Mouse (Mus musculus) kidney, adult 2 months (tissue): ENCODE measurements around the gene Lpp. TPM values are rescaled to one million over a fixed set of nuclear protein-coding genes. Genes with fewer than 3 reads are reported as not detected.

Experiments used
- DNase-seq: peaks from one replicate; pipeline ENCODE4 v3.0.0; 2021
- H3K27ac ChIP-seq: fragments of 200-500 bp; 2 replicates; pipeline ENCODE4 v1.5.1; 2012; ENCODE audit warnings: low read depth, low read length, control low read depth, inconsistent platforms; ENCODE audit not compliant: insufficient read depth
- H3K27me3 ChIP-seq: fragments of 200-500 bp; replicated peaks from 2 replicates; pipeline ENCODE4 v1.6.1; 2012; ENCODE audit warnings: mild to moderate bottlenecking, moderate library complexity, low read length, inconsistent platforms; ENCODE audit not compliant: control insufficient read depth, insufficient read depth
- H3K36me3 ChIP-seq: fragments of 200-500 bp; 2 replicates; pipeline ENCODE4 v1.6.1; 2012; ENCODE audit warnings: mild to moderate bottlenecking, moderate library complexity, low read length, inconsistent platforms; ENCODE audit not compliant: control insufficient read depth, insufficient read depth
- H3K4me1 ChIP-seq: fragments of 200-500 bp; 2 replicates; pipeline ENCODE4 v1.6.1; 2011; ENCODE audit warnings: low read length; ENCODE audit not compliant: control insufficient read depth, insufficient read depth
- H3K4me3 ChIP-seq: fragments of 200-500 bp; 2 replicates; pipeline ENCODE4 v1.5.1; 2011; ENCODE audit warnings: mild to moderate bottlenecking, low read depth, low read length, control low read depth; ENCODE audit not compliant: insufficient read depth
- CTCF ChIP-seq: fragments of 200-500 bp; conservative IDR thresholded peaks from 2 replicates; pipeline ENCODE4 v1.5.1; 2011; ENCODE audit warnings: low read depth, mild to moderate bottlenecking, control low read depth, low read length, moderate library complexity, mixed read lengths; ENCODE audit not compliant: insufficient read depth, insufficient read length
- POLR2A ChIP-seq: fragments of 200-500 bp; IDR thresholded peaks from one replicate; pipeline ENCODE4 v1.6.1; 2011; ENCODE audit warnings: low read depth, low read length, control low read depth
- WGBS: fragments of 180-500 bp; shearing (Covaris S2); methylation state at CpG from one replicate; pipeline ENCODE4 v1.1.7; 2018; 5-methylcytosine and 5-hydroxymethylcytosine counted together
- polyA plus RNA-seq: library from polyadenylated mRNA; depleted of rRNA; stranded (reverse); fragments of >200 nt; gene quantifications from 2 replicates; pipeline ENCODE4 v1.2.3, GENCODE M21; 2012

Gene Lpp
- polyA plus RNA-seq, 1 experiment: 15.9 TPM

DNA sequence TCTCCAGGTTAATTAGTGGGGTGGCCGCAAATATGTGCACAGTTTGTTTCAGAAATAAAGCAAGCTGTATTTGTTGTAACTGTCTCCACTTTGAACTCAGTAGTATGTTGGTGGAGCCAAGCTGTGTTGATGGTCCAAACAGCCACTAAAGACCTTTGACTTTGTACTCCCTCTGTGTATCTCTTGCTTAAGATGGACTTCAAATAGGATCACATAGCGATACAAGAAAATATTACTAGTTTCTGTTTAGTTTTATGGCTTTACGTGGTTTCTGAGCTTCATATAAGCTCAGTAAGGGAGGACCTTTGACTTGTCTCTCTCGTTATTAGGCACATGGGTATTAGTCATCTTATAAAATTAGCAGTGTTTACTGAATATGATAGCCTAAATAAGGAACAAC lies 485.7 kb downstream of the Lpp start:
- Histone ChIP-seq H3K4me3 (no peak overlapping the region), H3K27me3 (no peaks in the 10 kb centered on the region), H3K36me3 (no peaks in the 10 kb centered on the region), H3K4me1 (peaks cover 8% of the 10 kb centered on the region; the same call in 1 of the 2 replicates), H3K27ac (no peak overlapping the region)
- DNase-seq: no peak
- no peak for TF ChIP-seq POLR2A
- TF ChIP-seq CTCF: no peak
- 80% methylated on average over 4 of the region's 4 CpGs for WGBS

DNA sequence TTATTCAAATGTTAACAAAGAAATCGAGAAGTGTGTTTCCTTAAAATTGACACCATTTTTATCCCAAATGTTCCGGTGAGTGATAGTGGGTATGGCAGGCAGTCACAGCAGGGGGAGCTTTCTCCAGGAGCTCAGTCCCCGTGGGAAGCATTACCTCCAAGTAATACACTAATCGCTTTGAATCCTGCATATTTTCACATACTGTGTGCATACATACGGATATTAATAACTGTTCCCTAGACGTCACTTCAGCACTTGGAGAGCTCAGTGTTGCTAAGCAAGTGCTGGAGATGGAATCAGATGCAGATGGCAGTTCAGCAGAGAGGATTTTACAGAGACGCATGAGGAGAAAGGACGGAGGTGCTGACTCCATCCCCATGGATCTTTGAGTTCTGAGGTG lies 487.4 kb downstream of the Lpp start:
- Histone ChIP-seq H3K27me3 (no peaks in the 10 kb centered on the region), H3K36me3 (no peaks in the 10 kb centered on the region), H3K27ac (no peak overlapping the region), H3K4me1 (peaks cover 10% of the 10 kb centered on the region; the same call in 1 of the 2 replicates), H3K4me3 (no peak overlapping the region)
- TF ChIP-seq POLR2A (no peak), CTCF (no peak)
- no peak for DNase-seq
- 72% methylated on average over 8 of the region's 8 CpGs for WGBS

DNA sequence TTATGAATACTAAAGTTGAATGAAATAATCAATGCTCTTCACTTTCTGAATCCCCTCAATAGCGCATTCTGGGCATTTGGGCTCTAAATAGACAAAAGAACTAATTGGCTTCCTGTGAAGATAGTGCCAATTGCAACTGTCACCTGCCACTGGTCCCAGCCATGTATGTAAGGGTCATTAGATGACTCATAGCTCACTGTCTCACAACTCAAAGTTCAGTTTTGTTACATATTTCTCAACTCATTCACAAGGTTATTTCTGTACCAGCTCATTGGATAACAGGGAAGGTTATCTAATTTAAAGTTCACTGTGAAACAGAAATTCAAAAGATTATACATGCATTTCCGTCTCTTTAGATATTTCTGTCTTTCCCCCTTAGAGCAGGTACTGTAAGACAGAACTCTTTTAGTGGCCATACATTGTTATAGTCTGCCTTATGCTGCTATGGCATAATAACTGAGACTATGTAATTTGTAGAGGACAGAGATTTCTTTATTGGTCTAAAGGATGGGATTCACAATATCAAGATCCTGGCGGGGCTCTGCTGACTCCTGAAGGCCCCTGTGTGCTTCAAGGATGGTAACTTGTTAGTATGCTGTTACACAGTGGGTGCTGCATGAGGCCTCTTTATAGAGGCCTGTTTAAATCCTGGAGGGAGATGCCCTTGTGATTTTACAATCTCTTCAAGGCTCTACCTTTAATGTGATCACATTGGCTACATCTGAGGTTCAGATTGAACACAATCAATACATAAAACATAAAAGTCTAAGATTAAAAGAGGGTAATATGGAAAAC lies 488.9 kb downstream of the Lpp start:
- Histone ChIP-seq H3K4me3 (no peak overlapping the region), H3K4me1 (peaks cover 14% of the 10 kb centered on the region; the same call in 1 of the 2 replicates), H3K36me3 (no peaks in the 10 kb centered on the region), H3K27ac (no peak overlapping the region), H3K27me3 (no peaks in the 10 kb centered on the region)
- no peak for DNase-seq
- WGBS: 99% methylated on average over 3 of the region's 3 CpGs
- TF ChIP-seq CTCF: no peak
- TF ChIP-seq POLR2A: no peak

DNA sequence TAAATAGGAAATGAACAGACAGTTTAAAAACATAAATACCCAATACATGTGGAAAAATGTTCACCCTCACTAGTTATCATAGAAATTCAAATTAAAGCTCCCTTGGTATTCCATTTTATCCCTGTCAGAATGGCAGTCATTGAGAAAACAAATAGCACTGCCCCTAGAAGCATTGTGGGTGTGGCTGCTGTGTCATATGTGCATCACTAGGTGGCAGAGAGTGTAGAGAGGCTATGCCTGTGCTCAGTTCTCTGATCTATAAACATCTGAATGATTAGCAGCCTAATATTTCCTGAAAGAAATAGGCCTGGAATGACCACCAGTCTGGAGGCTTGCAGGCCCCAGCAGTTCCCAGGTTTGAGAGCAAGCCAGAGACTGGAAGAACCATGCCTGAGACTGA lies 490.7 kb downstream of the Lpp start:
- DNase-seq: no peak
- Histone ChIP-seq H3K4me3 (no peak overlapping the region), H3K27me3 (no peaks in the 10 kb centered on the region), H3K36me3 (no peaks in the 10 kb centered on the region), H3K4me1 (peaks cover 11% of the 10 kb centered on the region; the same call in 1 of the 2 replicates), H3K27ac (no peak overlapping the region)
- TF ChIP-seq CTCF (peak; percentile 18; the same call in 1 of the 2 replicates), POLR2A (no peak)

DNA sequence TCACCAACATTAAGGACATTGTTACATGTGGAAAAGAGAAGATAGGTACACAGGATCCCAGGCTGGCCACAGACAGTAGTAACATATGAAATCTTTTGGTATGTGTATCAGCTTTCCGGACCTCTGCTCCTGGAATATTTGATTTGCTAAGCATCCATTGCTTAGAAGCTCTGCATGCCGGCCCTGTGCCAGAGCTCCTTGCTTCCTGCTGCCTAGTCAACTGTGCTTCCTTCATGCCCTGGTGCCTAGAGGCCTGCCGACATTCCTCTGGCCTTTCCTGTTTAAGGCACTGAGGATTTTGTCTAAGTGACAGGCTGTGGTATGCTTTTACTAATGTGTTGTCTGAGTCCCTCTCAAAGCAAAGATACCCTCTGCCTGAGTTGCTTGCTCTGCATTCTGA lies 493.0 kb downstream of the Lpp start:
- 23% methylated on average over 3 of the region's 3 CpGs for WGBS
- H3K4me3 ChIP-seq: no peak overlapping the region
- no peak overlapping the region for H3K27ac ChIP-seq
- peaks cover 6% of the 10 kb centered on the region; the same call in 1 of the 2 replicates for H3K4me1 ChIP-seq
- no peak for TF ChIP-seq CTCF
- no peak for TF ChIP-seq POLR2A
- H3K36me3 ChIP-seq: no peaks in the 10 kb centered on the region
- no peaks in the 10 kb centered on the region for H3K27me3 ChIP-seq
- DNase-seq: peak; percentile 76

DNA sequence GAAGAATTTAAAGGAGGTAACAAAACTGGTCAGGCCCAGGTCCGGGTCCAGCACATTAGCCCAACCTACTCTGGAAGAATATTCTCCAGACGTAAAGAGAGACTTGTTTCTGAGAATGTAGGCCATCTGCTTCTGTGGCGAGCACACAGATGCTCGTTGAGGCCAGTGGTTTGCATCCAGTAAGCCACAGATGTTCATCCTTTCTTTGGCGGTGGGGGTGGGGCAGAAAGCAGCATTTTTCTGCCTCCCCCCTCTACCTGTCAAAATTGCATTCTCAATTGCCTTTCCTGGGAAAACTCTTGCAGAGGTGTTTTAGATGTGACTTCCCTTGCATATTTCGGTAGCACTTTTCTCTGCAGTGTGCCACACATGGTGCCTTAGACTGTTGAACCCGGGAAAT lies 493.6 kb downstream of the Lpp start:
- WGBS: 77% methylated on average over 7 of the region's 7 CpGs
- H3K4me1 ChIP-seq: peaks cover 6% of the 10 kb centered on the region; the same call in 1 of the 2 replicates
- no peaks in the 10 kb centered on the region for H3K36me3 ChIP-seq
- H3K27me3 ChIP-seq: no peaks in the 10 kb centered on the region
- no peak for TF ChIP-seq POLR2A
- DNase-seq: no peak
- no peak overlapping the region for H3K4me3 ChIP-seq
- H3K27ac ChIP-seq: no peak overlapping the region

DNA sequence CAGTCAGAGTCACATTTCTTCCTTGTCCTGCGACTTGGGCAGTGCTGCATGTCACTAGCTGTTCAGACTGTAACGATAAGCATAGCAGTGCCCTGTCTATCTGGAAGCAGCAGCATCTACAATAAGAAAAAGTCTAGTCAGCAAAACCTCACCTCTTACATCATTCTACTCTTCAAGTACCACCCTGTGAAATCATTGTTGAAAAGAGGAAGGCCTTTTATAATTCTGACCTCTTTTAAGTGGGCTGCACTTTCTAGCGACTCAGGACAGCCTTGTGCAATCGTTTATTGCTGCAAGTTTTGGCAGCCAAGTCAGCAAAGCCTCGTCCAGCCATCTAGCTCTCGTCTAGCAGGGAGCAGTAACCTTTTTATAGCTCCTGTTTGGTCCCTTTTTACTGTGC lies 498.1 kb downstream of the Lpp start:
- Histone ChIP-seq H3K27ac (no peak overlapping the region), H3K4me1 (peaks cover 1% of the 10 kb centered on the region; the same call in 1 of the 2 replicates), H3K27me3 (no peaks in the 10 kb centered on the region), H3K36me3 (no peaks in the 10 kb centered on the region), H3K4me3 (no peak overlapping the region)
- no peak for TF ChIP-seq CTCF
- no peak for TF ChIP-seq POLR2A
- WGBS: 28% methylated on average over 6 of the region's 6 CpGs
- DNase-seq: peak; percentile 47
